Mouse (Mus musculus): ENCODE results near the gene Prnd. TPM values are rescaled to one million over a fixed set of nuclear protein-coding genes. Genes with fewer than 3 reads are reported as not detected.

Gene Prnd
- polyA plus RNA-seq, 1 experiment from 2014 or later = 10.0 TPM

DNA sequence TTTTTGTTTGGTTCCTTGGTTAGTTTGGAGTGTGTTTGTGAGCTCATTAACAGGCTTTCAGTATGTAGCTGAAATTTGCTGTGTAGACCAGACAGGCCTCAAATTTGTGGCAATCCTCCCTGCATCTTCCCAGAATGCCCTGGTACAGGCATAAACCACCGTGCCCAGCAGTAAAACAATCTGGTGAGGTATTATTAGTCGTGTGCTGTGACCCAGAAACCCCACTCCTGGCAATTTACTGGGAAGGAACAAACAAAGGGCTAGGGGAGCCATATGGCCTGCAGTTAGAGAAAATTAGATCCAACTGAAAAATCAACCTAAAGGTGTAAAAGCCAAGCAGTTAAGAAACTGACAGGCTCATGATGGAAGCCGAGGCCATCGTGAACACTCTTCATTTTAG lies 39.3 kb upstream of the Prnd start:
- no peak for DNase-seq (ENCODE audit: low spot score)
- 38% methylated on average over 4 of the region's 4 CpGs for WGBS
- H3K9me3 ChIP-seq = no peaks in the 10 kb centered on the region
- no peak overlapping the region for H3K27ac ChIP-seq (replicated peaks)
- no peak overlapping the region; the same call in 1 of the 2 replicates for H3K4me3 ChIP-seq
- peaks cover 24% of the 10 kb centered on the region for H3K27me3 ChIP-seq (replicated peaks; ENCODE audit: low read depth, poor library complexity, severe bottlenecking)
- no peaks in the 10 kb centered on the region for H3K36me3 ChIP-seq (replicated peaks)
- H3K4me1 ChIP-seq = peaks cover 19% of the 10 kb centered on the region

DNA sequence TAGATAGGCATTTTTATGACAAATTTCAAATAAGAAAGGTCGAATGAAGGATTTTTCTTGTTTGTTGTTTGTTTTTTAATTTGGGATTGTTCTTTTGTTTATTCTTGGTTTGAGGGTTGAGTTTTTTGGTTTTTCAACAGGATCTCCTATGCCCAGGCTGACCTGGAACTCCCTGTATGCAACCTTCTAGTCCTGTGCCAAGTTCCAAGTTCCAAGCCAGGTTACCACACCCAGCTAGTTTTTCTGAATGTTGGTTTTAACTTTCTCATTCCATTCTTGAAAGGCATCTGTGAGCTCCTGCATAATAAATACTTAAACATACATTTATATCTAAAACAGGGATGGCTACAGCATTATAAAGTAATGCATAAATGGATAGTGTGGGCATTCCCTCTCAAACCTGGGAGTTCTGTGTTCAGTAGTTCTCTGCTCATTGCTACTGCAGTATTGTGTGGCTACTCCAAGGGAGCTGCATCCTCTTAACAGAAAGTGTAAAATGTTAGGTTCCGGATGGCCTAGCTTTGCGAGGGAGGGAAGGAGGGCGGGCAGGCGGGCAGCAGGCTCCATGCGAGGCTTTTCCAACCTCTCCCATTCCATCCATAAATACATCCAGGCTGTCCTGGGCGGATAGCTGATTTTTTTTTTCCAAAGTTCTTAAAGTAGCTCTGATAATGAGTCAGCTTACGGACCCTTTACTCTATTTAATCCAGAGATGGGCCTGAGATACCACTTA lies 38.0 kb upstream of the Prnd start:
- H3K27ac ChIP-seq (replicated peaks) = no peak overlapping the region
- DNase-seq (ENCODE audit: low spot score) = no peak
- peaks cover 24% of the 10 kb centered on the region for H3K27me3 ChIP-seq (replicated peaks; ENCODE audit: low read depth, poor library complexity, severe bottlenecking)
- peaks cover 3% of the 10 kb centered on the region; the same call in 1 of the 2 replicates for H3K36me3 ChIP-seq (replicated peaks)
- peaks cover 19% of the 10 kb centered on the region for H3K4me1 ChIP-seq
- H3K9me3 ChIP-seq = no peaks in the 10 kb centered on the region
- 86% methylated on average over 8 of the region's 8 CpGs for WGBS
- no peak overlapping the region for H3K4me3 ChIP-seq

DNA sequence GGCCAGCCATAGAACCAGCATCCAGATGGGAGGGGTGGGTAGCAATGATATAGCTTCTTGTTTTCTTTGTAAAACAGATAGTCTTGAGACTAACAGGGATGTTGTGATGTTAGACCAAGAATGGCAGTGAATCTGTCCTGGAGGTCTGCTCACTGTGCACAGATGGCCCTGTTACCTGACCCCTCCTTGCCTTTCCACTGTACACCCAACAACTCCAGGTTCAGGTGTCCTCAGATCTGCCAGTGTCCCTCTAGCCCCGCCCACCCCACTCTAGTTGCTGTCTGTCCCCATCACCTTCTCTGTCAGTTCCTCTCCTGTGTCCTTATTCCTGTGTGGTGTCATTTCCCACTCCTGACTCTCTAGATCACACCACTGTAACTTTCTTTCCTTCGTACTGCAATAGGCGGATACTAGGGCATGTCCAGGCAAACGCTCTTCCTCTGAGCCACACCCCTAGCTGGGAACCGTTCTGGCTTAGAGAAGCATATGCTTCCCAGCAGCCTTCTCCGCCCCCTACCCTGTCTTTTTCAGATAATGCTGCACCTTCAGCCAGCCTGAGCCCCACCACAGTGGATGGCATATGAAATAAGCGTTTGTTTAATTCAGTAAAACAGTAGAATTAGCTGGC lies 18.3 kb upstream of the Prnd start:
- Histone ChIP-seq H3K36me3 (replicated peaks) (peaks cover 14% of the 10 kb centered on the region), H3K27me3 (replicated peaks; ENCODE audit: low read depth, poor library complexity, severe bottlenecking) (no peaks in the 10 kb centered on the region), H3K4me1 (peaks cover 14% of the 10 kb centered on the region; the same call in 1 of the 2 replicates), H3K27ac (replicated peaks) (no peak overlapping the region), H3K4me3 (no peak overlapping the region), H3K9me3 (no peaks in the 10 kb centered on the region)
- WGBS = 72% methylated on average over 7 of the region's 7 CpGs
- no peak for DNase-seq (ENCODE audit: low spot score)

DNA sequence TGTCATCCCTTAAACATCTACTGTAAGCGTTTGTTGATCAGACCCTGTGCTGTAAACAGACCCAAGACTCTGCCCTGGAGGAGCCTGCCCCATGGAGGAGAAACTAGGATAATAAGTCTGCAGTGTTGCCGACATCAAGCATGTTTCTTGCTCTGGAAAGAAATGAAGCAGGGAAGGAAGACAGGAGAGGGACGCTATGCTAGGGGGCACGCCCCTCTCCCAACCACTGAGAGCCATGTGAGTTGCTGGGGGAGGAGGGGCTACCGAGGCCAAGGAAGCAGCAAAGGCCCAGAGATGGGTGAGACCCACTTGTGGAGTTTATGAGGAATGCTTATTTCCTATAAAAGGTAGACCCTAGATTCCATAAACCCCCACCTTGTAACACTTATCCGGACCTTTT lies 17.6 kb upstream of the Prnd start:
- Histone ChIP-seq H3K4me1 (peaks cover 14% of the 10 kb centered on the region; the same call in 1 of the 2 replicates), H3K36me3 (replicated peaks) (peaks cover 14% of the 10 kb centered on the region), H3K27ac (replicated peaks) (no peak overlapping the region), H3K27me3 (replicated peaks; ENCODE audit: low read depth, poor library complexity, severe bottlenecking) (no peaks in the 10 kb centered on the region), H3K9me3 (no peaks in the 10 kb centered on the region), H3K4me3 (no peak overlapping the region)
- DNase-seq (ENCODE audit: low spot score) = no peak
- 37% methylated on average over 6 of the region's 6 CpGs for WGBS

DNA sequence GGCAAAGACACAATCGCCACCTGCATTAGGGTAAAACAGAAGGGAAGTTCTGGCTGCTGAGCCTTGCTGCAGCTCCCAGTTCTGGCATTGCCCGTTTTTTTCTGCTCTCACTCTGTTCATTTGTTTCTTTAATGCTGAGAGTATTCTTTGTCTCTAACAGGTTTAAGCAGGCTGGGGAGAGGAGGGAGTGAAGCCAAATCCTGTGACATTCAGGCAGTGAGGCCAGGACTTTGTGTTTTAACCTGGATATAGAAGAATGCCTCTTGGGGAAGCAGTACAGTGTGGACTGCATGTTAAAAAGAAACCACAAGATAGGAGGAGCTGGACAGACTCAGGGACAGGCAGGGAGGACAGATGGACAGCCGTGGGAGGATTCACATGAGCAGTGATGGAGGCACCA lies 17.1 kb upstream of the Prnd start:
- H3K27me3 ChIP-seq (replicated peaks; ENCODE audit: low read depth, poor library complexity, severe bottlenecking) = no peaks in the 10 kb centered on the region
- peaks cover 14% of the 10 kb centered on the region for H3K36me3 ChIP-seq (replicated peaks)
- no peak overlapping the region for H3K4me3 ChIP-seq
- H3K27ac ChIP-seq (replicated peaks) = 0 out of 2 replicates have a peak overlapping the region, but pooled peaks have one; percentile 5
- H3K4me1 ChIP-seq = peaks cover 14% of the 10 kb centered on the region; the same call in 1 of the 2 replicates
- no peak for DNase-seq (ENCODE audit: low spot score)
- H3K9me3 ChIP-seq = no peaks in the 10 kb centered on the region
- 51% methylated on average over 3 of the region's 3 CpGs for WGBS

DNA sequence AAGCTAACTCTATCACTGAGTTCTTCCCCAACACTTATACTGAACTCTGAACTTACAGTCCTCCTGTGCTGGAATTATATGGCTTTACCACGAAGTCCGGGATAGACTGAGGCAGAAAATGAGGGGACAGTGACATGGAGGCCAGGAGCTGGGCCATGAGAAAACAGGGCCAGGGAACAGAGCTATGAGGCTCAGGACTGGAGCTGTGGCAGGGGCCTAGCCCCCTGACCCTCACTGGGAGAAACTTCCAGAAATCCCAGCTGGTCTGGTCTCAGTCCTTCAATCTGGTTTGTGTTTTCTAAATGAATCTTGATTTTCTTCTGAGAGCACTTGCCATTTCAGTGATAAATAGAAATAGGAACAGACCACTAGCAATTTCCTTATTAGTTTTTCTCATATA lies 16.4 kb upstream of the Prnd start:
- 89% methylated on average over 2 of the region's 2 CpGs for WGBS
- H3K9me3 ChIP-seq = no peaks in the 10 kb centered on the region
- no peak for DNase-seq (ENCODE audit: low spot score)
- H3K36me3 ChIP-seq (replicated peaks) = peaks cover 14% of the 10 kb centered on the region
- H3K27me3 ChIP-seq (replicated peaks; ENCODE audit: low read depth, poor library complexity, severe bottlenecking) = no peaks in the 10 kb centered on the region
- no peak overlapping the region for H3K4me3 ChIP-seq
- peaks cover 14% of the 10 kb centered on the region; the same call in 1 of the 2 replicates for H3K4me1 ChIP-seq
- no peak overlapping the region for H3K27ac ChIP-seq (replicated peaks)

DNA sequence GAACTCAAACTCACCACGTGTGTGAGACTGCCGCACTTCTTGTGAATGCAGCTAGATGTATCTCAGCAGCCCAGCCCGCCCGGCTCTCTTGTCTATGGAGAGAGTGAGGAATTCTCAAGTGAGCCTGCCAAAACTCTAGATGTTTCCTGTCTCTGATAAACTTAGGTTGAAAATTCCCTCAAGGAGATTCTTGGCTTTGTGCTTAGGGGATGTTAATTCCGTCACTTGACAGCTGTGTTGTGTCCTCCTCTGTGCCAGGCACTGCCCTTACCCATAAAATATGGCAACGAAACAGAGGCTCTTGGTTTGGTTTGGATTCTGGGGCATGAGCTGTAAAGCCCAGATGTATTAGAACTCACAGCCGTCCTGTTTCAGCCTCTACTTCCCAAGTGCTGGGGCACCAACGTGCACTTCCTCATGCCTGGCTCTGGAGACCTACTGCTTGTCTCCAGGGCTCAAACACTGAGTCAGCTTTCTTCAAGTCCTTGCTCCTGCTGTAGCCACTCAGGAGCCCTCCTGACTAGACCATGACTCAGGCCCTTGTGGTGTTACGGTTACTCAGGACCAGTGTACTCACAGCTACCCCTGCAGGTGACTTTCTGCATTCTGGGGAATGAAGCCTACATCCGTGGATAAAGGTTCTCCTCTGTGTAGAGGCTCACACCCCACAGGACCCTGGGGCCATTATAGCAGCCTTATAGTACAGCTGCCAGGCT lies 15.1 kb upstream of the Prnd start:
- no peak for DNase-seq (ENCODE audit: low spot score)
- Histone ChIP-seq H3K27ac (replicated peaks) (no peak overlapping the region), H3K36me3 (replicated peaks) (peaks cover 14% of the 10 kb centered on the region), H3K27me3 (replicated peaks; ENCODE audit: low read depth, poor library complexity, severe bottlenecking) (no peaks in the 10 kb centered on the region), H3K4me3 (no peak overlapping the region), H3K4me1 (peaks cover 14% of the 10 kb centered on the region; the same call in 1 of the 2 replicates), H3K9me3 (no peaks in the 10 kb centered on the region)
- 81% methylated on average over 10 of the region's 10 CpGs for WGBS

DNA sequence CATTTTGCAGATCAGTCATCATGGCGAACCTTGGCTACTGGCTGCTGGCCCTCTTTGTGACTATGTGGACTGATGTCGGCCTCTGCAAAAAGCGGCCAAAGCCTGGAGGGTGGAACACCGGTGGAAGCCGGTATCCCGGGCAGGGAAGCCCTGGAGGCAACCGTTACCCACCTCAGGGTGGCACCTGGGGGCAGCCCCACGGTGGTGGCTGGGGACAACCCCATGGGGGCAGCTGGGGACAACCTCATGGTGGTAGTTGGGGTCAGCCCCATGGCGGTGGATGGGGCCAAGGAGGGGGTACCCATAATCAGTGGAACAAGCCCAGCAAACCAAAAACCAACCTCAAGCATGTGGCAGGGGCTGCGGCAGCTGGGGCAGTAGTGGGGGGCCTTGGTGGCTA lies 14.3 kb upstream of the Prnd start:
- Histone ChIP-seq H3K27ac (replicated peaks) (no peak overlapping the region), H3K4me3 (no peak overlapping the region), H3K36me3 (replicated peaks) (peaks cover 12% of the 10 kb centered on the region), H3K9me3 (no peaks in the 10 kb centered on the region), H3K4me1 (peaks cover 14% of the 10 kb centered on the region; the same call in 1 of the 2 replicates), H3K27me3 (replicated peaks; ENCODE audit: low read depth, poor library complexity, severe bottlenecking) (no peaks in the 10 kb centered on the region)
- 97% methylated on average over 10 of the region's 10 CpGs for WGBS
- DNase-seq (ENCODE audit: low spot score) = no peak

DNA sequence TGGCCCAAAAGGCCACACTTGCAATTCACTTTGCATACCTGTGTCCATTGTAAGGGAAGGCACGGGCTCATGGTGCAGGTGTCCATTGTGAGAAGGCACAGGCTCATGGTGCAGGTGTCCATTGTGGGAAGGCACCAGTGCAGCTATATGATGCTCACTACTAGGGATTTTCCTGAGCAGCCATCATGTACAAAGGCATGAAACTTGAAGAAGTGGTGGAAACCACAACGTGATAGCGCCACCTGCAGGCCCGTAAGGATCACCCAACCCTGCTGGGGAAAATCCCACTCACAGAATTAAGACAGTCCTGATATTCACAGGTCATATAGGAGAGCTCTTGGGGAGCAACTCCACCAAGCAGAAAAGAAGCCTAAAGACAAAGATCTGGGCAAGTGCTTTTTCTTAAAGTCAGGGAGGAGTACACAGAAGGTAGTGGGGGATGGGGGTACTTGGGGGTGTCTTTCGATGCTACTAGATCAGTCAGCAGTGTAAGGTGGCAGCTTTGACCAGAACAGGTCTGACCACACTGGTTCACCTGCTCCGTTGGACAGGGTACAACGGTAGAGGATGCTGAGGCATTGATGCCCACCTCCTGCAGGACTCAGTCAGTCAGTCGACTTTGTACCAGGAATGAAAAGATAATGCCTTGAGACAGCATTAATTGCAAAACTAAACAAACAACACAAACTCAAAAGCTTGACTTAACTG lies 11.1 kb upstream of the Prnd start:
- WGBS = 41% methylated on average over 8 of the region's 8 CpGs
- DNase-seq (ENCODE audit: low spot score) = peak; percentile 45
- no peak overlapping the region for H3K4me3 ChIP-seq

DNA sequence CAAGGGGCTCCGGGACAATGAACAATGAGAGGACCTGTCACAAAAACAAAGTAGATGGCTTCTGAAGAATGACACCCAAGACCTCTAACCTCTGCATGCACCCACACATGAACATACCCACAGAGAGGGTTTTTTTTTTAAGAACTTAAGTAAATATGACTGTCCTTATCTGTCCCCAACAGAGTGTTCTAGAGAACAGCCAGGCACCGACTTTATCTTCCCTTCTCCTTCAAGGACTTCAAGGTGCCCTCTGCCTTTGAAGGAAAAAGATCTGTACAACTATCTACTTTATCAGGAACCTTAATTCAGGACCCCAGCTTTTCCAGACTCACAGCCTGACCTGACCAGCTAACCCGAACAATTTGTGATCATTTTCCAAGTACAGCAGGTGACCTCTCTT lies 10.2 kb upstream of the Prnd start:
- H3K9me3 ChIP-seq = no peaks in the 10 kb centered on the region
- H3K4me1 ChIP-seq = no peaks in the 10 kb centered on the region
- DNase-seq (ENCODE audit: low spot score) = no peak
- no peak overlapping the region for H3K4me3 ChIP-seq
- H3K27ac ChIP-seq (replicated peaks) = no peak overlapping the region
- peaks cover 12% of the 10 kb centered on the region for H3K36me3 ChIP-seq (replicated peaks)
- WGBS = 80% methylated on average over 3 of the region's 3 CpGs
- H3K27me3 ChIP-seq (replicated peaks; ENCODE audit: low read depth, poor library complexity, severe bottlenecking) = no peaks in the 10 kb centered on the region

More for the DNA sequence above, 11.1 kb upstream of the Prnd start:
- H3K9me3 ChIP-seq = no peaks in the 10 kb centered on the region
- H3K36me3 ChIP-seq (replicated peaks) = peaks cover 12% of the 10 kb centered on the region
- no peaks in the 10 kb centered on the region for H3K4me1 ChIP-seq
- no peak overlapping the region for H3K27ac ChIP-seq (replicated peaks)
- H3K27me3 ChIP-seq (replicated peaks; ENCODE audit: low read depth, poor library complexity, severe bottlenecking) = no peaks in the 10 kb centered on the region

DNA sequence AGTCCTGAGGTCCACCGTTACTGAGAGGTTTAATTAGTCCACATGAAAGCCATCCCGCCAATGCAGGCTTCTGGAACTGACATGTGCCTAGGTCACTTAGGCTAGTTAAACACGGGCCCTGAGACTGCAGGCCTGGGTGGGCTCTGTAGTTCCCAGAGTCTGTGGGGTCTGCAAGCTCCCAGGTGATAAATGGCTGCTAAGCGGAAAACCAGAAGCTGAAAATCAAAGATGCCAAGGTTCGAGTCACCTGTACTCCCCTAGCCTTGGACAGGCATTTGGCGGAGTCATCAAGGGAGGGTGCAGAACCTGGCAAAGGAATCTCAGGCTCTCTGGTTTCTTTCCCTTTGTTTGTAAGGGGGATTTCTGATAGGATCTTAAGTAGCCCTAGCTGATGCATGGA lies 9.2 kb upstream of the Prnd start:
- Histone ChIP-seq H3K27ac (replicated peaks) (no peak overlapping the region), H3K27me3 (replicated peaks; ENCODE audit: low read depth, poor library complexity, severe bottlenecking) (no peaks in the 10 kb centered on the region), H3K4me3 (no peak overlapping the region), H3K36me3 (replicated peaks) (peaks cover 9% of the 10 kb centered on the region), H3K9me3 (no peaks in the 10 kb centered on the region), H3K4me1 (no peaks in the 10 kb centered on the region)
- WGBS = 80% methylated on average over 6 of the region's 6 CpGs
- no peak for DNase-seq (ENCODE audit: low spot score)

DNA sequence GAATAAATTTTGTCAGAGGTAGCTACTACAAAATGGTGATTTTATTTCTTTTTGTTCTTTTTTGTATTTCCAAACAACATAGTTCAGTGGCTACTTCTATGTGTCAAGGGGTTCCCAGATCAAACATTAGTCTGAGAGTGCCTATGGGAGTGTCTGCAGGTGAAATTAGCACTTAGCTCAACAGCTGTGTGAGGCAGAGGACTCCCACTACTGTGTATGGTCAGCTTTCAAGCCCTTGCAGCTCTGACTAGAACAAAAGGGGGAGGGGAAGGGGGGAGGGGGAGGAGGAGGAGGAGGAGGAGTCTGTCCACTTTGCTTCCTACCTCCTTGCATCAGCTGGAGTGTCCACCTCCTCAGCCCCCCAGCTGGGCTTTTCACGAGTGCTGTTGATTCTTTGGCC lies 6.3 kb upstream of the Prnd start:
- no peaks in the 10 kb centered on the region for H3K36me3 ChIP-seq (replicated peaks)
- H3K27me3 ChIP-seq (replicated peaks; ENCODE audit: low read depth, poor library complexity, severe bottlenecking) = no peaks in the 10 kb centered on the region
- H3K27ac ChIP-seq (replicated peaks) = no peak overlapping the region
- DNase-seq (ENCODE audit: low spot score) = no peak
- no peaks in the 10 kb centered on the region for H3K4me1 ChIP-seq
- no peaks in the 10 kb centered on the region for H3K9me3 ChIP-seq
- H3K4me3 ChIP-seq = no peak overlapping the region
- 30% methylated on average over 1 of the region's 1 CpGs for WGBS
